ENCODE assay signal across 9 mouse cellular contexts in genomic region chr17:84118271-84118670, GRCm38 (mm10).
DNase-seq lines count a peak whose midpoint lies in the region; TF ChIP-seq lines count a peak whose summit lies in the region.
"Had no signal": no experiment of that assay in that cellular context is flagged by ENCODE, and none has a peak within 500 bp of the region (broad histone marks: within the 10 kb centered on the region; RNA-seq: fewer than 3 reads in every experiment).

No protein-coding gene starts in this region.

- H3K27me3 ChIP-seq in small intestine, adult 2 months (ENCODE audit: control insufficient read depth, insufficient read depth, low read length) = no peaks in the 10 kb centered on the region
- H3K27me3 ChIP-seq: hindbrain, embryonic 12.5 days had no signal

- H3K27ac ChIP-seq in layer of hippocampus, adult 2 months = peak overlapping the region; percentile 62; the same call in 1 of the 2 replicates
- peak overlapping the region; percentile 64 for H3K27ac ChIP-seq in small intestine, adult 2 months (ENCODE audit: insufficient read depth, low read depth, low read length)
- H3K27ac ChIP-seq: hindbrain, embryonic 12.5 days had no signal

- H3K36me3 ChIP-seq in small intestine, adult 2 months (ENCODE audit: control insufficient read depth, insufficient read depth, low read length) = no peaks in the 10 kb centered on the region
- H3K36me3 ChIP-seq: hindbrain, embryonic 12.5 days had no signal

- H3K4me1 ChIP-seq in small intestine, adult 2 months (ENCODE audit: control insufficient read depth, insufficient read depth, insufficient read length, low read length) = peaks cover 30% of the 10 kb centered on the region

- WGBS in small intestine, adult 2 months = 80% methylated on average over 4 of the region's 4 CpGs

- no peak for DNase-seq in layer of hippocampus, adult 2 months (ENCODE audit: low spot score in 2 of 2)
- no peak for DNase-seq in layer of hippocampus, adult 18-20 months (ENCODE audit: low spot score in 2 of 2)
- DNase-seq in brain, adult 2 months (ENCODE audit: low read depth, low spot score) = peak; percentile 39
- peak; percentile 80 for DNase-seq in liver
- DNase-seq in embryo, embryonic 10 days (ENCODE audit: low spot score) = no peak
- DNase-seq in right cerebral cortex, postnatal 25 days = no peak
- DNase-seq in gastrocnemius, adult 18-20 months (ENCODE audit: low spot score) = no peak

- no peak for TF ChIP-seq POLR2A in small intestine, adult 2 months (IDR thresholded peaks at IDR 0.05; ENCODE audit: low read depth, low read length)

- TF ChIP-seq CTCF in layer of hippocampus, adult 2 months (conservative IDR thresholded peaks at IDR 0.05) = no peak
- TF ChIP-seq CTCF in small intestine, adult 2 months (IDR thresholded peaks at IDR 0.05; ENCODE audit: extremely low read depth, insufficient read length, insufficient replicate concordance, low read depth, low read length) = no peak

- H3K4me3 ChIP-seq in layer of hippocampus, adult 2 months = no peak overlapping the region
- H3K4me3 ChIP-seq in small intestine, adult 2 months (ENCODE audit: low read depth, low read length) = no peak overlapping the region
- H3K4me3 ChIP-seq: hindbrain, embryonic 12.5 days had no signal

Comparison
In these comparisons a context has a peak if more than half of its experiments do, and no peak if none do; other contexts are left out.
1. DNase-seq: peak in brain, adult 2 months (single experiment) and liver (single experiment); none in layer of hippocampus, adult 2 months (0 of 2), layer of hippocampus, adult 18-20 months (0 of 2), embryo, embryonic 10 days (single experiment), right cerebral cortex, postnatal 25 days (single experiment) and gastrocnemius, adult 18-20 months (single experiment).